Mouse (Mus musculus): ENCODE measurements around the gene Dennd5b. TPM values are rescaled to one million over a fixed set of nuclear protein-coding genes. Genes with fewer than 3 reads are reported as not detected.

The Dennd5b gene
- polyA plus RNA-seq, 1 experiment from 2014 or later: 7.5 TPM

GRCm38 (mm10) chr6:148986003-148986402 lies 115.5 kb downstream of the Dennd5b start:
- H3K9ac ChIP-seq (ENCODE audit: low read length): no peak overlapping the region
- H3K27me3 ChIP-seq (ENCODE audit: control insufficient read depth, insufficient read depth, low read length): no peaks in the 10 kb centered on the region
- no peaks in the 10 kb centered on the region for H3K36me3 ChIP-seq (ENCODE audit: control insufficient read depth, insufficient read depth, low read length)
- no peaks in the 10 kb centered on the region for H3K4me1 ChIP-seq (ENCODE audit: control insufficient read depth, insufficient read depth, low read length)
- H3K27ac ChIP-seq (replicated peaks; ENCODE audit: low read depth, low read length): no peak overlapping the region
- no peak for ATAC-seq (ENCODE audit: insufficient number of reproducible peaks, low FRiP score, low TSS enrichment, low read depth)
- H3K4me2 ChIP-seq (ENCODE audit: low read depth, severe bottlenecking): no peak overlapping the region
- no peak overlapping the region for H3K4me3 ChIP-seq (ENCODE audit: low read depth, low read length)
- WGBS: 79% methylated on average over 4 of the region's 4 CpGs
- H3K9me3 ChIP-seq (ENCODE audit: control insufficient read depth, low read length): no peaks in the 10 kb centered on the region
- no peak for DNase-seq (ENCODE audit: low spot score)

GRCm38 (mm10) chr6:148980495-148980894 lies 121.0 kb downstream of the Dennd5b start:
- H3K36me3 ChIP-seq (ENCODE audit: control insufficient read depth, insufficient read depth, low read length): no peaks in the 10 kb centered on the region
- H3K4me2 ChIP-seq (ENCODE audit: low read depth, severe bottlenecking): no peak overlapping the region
- H3K27ac ChIP-seq (replicated peaks; ENCODE audit: low read depth, low read length): no peak overlapping the region
- ATAC-seq (ENCODE audit: insufficient number of reproducible peaks, low FRiP score, low TSS enrichment, low read depth): no peak
- 63% methylated on average over 3 of the region's 3 CpGs for WGBS
- H3K9ac ChIP-seq (ENCODE audit: low read length): no peak overlapping the region
- no peaks in the 10 kb centered on the region for H3K27me3 ChIP-seq (ENCODE audit: control insufficient read depth, insufficient read depth, low read length)
- DNase-seq (ENCODE audit: low spot score): no peak
- no peaks in the 10 kb centered on the region for H3K4me1 ChIP-seq (ENCODE audit: control insufficient read depth, insufficient read depth, low read length)
- H3K4me3 ChIP-seq (ENCODE audit: low read depth, low read length): no peak overlapping the region
- no peaks in the 10 kb centered on the region for H3K9me3 ChIP-seq (ENCODE audit: control insufficient read depth, low read length)

GRCm38 (mm10) chr6:148975096-148975495 lies 126.4 kb downstream of the Dennd5b start:
- ATAC-seq (ENCODE audit: insufficient number of reproducible peaks, low FRiP score, low TSS enrichment, low read depth) (no peak), DNase-seq (ENCODE audit: low spot score) (no peak)
- H3K4me3 ChIP-seq (ENCODE audit: low read depth, low read length): no peak overlapping the region
- H3K27me3 ChIP-seq (ENCODE audit: control insufficient read depth, insufficient read depth, low read length): no peaks in the 10 kb centered on the region
- H3K9ac ChIP-seq (ENCODE audit: low read length): no peak overlapping the region
- H3K36me3 ChIP-seq (ENCODE audit: control insufficient read depth, insufficient read depth, low read length): no peaks in the 10 kb centered on the region
- no peak overlapping the region for H3K27ac ChIP-seq (replicated peaks; ENCODE audit: low read depth, low read length)
- H3K4me2 ChIP-seq (ENCODE audit: low read depth, severe bottlenecking): no peak overlapping the region
- 96% methylated on average over 3 of the region's 3 CpGs for WGBS
- no peaks in the 10 kb centered on the region for H3K9me3 ChIP-seq (ENCODE audit: control insufficient read depth, low read length)
- no peaks in the 10 kb centered on the region for H3K4me1 ChIP-seq (ENCODE audit: control insufficient read depth, insufficient read depth, low read length)

- Histone ChIP-seq H3K27ac (replicated peaks; ENCODE audit: low read depth, low read length) (no peak overlapping the region), H3K9me3 (ENCODE audit: control insufficient read depth, low read length) (no peaks in the 10 kb centered on the region), H3K9ac (ENCODE audit: low read length) (no peak overlapping the region), H3K4me2 (ENCODE audit: low read depth, severe bottlenecking) (no peak overlapping the region), H3K4me1 (ENCODE audit: control insufficient read depth, insufficient read depth, low read length) (no peaks in the 10 kb centered on the region), H3K4me3 (ENCODE audit: low read depth, low read length) (no peak overlapping the region), H3K27me3 (ENCODE audit: control insufficient read depth, insufficient read depth, low read length) (no peaks in the 10 kb centered on the region), H3K36me3 (ENCODE audit: control insufficient read depth, insufficient read depth, low read length) (no peaks in the 10 kb centered on the region)
- DNase-seq (ENCODE audit: low spot score) (no peak), ATAC-seq (ENCODE audit: insufficient number of reproducible peaks, low FRiP score, low TSS enrichment, low read depth) (no peak)
- 85% methylated on average over 2 of the region's 2 CpGs for WGBS
These were observed 128.6 kb downstream of the Dennd5b start for GRCm38 (mm10) chr6:148972891-148973290.

GRCm38 (mm10) chr6:148972059-148972848 lies 129.2 kb downstream of the Dennd5b start:
- Histone ChIP-seq H3K27ac (replicated peaks; ENCODE audit: low read depth, low read length) (no peak overlapping the region), H3K36me3 (ENCODE audit: control insufficient read depth, insufficient read depth, low read length) (no peaks in the 10 kb centered on the region), H3K4me2 (ENCODE audit: low read depth, severe bottlenecking) (no peak overlapping the region), H3K9me3 (ENCODE audit: control insufficient read depth, low read length) (no peaks in the 10 kb centered on the region), H3K27me3 (ENCODE audit: control insufficient read depth, insufficient read depth, low read length) (no peaks in the 10 kb centered on the region), H3K9ac (ENCODE audit: low read length) (no peak overlapping the region), H3K4me1 (ENCODE audit: control insufficient read depth, insufficient read depth, low read length) (no peaks in the 10 kb centered on the region), H3K4me3 (ENCODE audit: low read depth, low read length) (no peak overlapping the region)
- ATAC-seq (ENCODE audit: insufficient number of reproducible peaks, low FRiP score, low TSS enrichment, low read depth) (0 out of 2 replicates have a peak, but pooled peaks have one; percentile 4), DNase-seq (ENCODE audit: low spot score) (peak; percentile 28)
- WGBS: 29% methylated on average over 9 of the region's 9 CpGs

- Histone ChIP-seq H3K4me2 (ENCODE audit: low read depth, severe bottlenecking) (no peak overlapping the region), H3K27ac (replicated peaks; ENCODE audit: low read depth, low read length) (no peak overlapping the region), H3K27me3 (ENCODE audit: control insufficient read depth, insufficient read depth, low read length) (no peaks in the 10 kb centered on the region), H3K4me3 (ENCODE audit: low read depth, low read length) (no peak overlapping the region), H3K9me3 (ENCODE audit: control insufficient read depth, low read length) (no peaks in the 10 kb centered on the region), H3K9ac (ENCODE audit: low read length) (no peak overlapping the region), H3K36me3 (ENCODE audit: control insufficient read depth, insufficient read depth, low read length) (no peaks in the 10 kb centered on the region), H3K4me1 (ENCODE audit: control insufficient read depth, insufficient read depth, low read length) (no peaks in the 10 kb centered on the region)
- WGBS: 32% methylated on average over 9 of the region's 9 CpGs
- DNase-seq (ENCODE audit: low spot score) (peak; percentile 26), ATAC-seq (ENCODE audit: insufficient number of reproducible peaks, low FRiP score, low TSS enrichment, low read depth) (no peak)
These were observed 130.0 kb downstream of the Dennd5b start for GRCm38 (mm10) chr6:148971385-148971940.

DNA sequence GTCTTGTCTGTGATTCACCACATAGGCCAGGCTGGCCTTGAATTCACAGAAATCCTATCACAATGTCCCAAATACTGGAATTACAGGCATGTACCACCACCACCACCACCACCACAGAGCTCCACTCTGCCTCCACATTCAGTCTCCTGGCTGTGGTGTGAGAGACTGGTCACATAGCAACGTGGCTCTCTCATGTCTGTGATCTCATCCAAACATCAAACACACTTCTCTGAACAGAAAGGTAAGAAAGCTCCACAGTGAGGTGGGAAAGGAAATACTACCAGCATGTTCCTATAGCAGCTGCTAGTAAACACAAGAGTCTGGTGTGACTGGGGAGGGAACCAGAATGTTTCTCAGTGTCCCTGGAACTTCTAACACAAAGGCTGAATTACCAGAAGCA lies 140.2 kb downstream of the Dennd5b start:
- H3K27ac ChIP-seq (replicated peaks; ENCODE audit: low read depth, low read length): no peak overlapping the region
- no peaks in the 10 kb centered on the region for H3K9me3 ChIP-seq (ENCODE audit: control insufficient read depth, low read length)
- no peak for DNase-seq (ENCODE audit: low spot score)
- no peak overlapping the region for H3K9ac ChIP-seq (ENCODE audit: low read length)
- no peak overlapping the region for H3K4me3 ChIP-seq (ENCODE audit: low read depth, low read length)
- no peaks in the 10 kb centered on the region for H3K27me3 ChIP-seq (ENCODE audit: control insufficient read depth, insufficient read depth, low read length)
- H3K4me1 ChIP-seq (ENCODE audit: control insufficient read depth, insufficient read depth, low read length): peaks cover 5% of the 10 kb centered on the region; the same call in 1 of the 2 replicates
- H3K36me3 ChIP-seq (ENCODE audit: control insufficient read depth, insufficient read depth, low read length): no peaks in the 10 kb centered on the region
- ATAC-seq (ENCODE audit: insufficient number of reproducible peaks, low FRiP score, low TSS enrichment, low read depth): no peak
- WGBS: 38% methylated on average over 1 of the region's 1 CpGs
- H3K4me2 ChIP-seq (ENCODE audit: low read depth, severe bottlenecking): no peak overlapping the region

DNA sequence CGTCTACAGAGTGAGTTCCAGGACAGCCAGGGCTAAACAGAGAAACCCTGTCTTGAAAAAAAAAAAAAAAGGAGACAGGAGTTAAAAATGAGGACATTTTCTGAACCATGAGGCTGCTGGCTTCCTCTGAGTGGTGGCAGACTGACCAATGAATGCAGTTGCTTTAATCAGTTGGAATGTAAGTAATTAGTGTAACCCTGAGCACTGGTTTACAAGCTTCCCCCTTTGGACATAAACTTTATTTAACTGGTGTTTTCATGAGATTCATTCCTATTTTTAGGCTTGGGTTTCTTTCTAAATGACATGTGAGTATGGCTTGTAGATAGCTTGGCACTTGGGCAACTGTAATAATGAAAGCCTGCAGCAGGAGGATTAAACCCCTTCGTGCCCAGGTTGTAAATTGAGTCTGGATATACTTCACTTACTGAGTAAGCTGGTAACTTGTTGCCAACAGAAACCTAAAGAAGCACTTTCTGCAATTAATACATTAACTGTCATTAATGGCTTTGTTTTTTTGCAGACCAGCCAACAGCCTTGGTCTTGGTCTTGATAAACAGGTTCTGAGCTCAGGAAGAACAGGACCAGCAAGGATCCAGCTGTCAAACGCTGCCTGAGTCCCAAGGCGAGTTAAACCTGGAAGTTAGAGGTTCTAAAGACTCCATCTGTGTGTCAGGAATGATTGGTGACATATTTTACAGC lies 141.8 kb downstream of the Dennd5b start:
- H3K4me3 ChIP-seq (ENCODE audit: low read depth, low read length): no peak overlapping the region
- 26% methylated on average over 4 of the region's 4 CpGs for WGBS

More for the DNA sequence above, 141.8 kb downstream of the Dennd5b start:
- Histone ChIP-seq H3K27me3 (ENCODE audit: control insufficient read depth, insufficient read depth, low read length) (no peaks in the 10 kb centered on the region), H3K36me3 (ENCODE audit: control insufficient read depth, insufficient read depth, low read length) (no peaks in the 10 kb centered on the region), H3K4me2 (ENCODE audit: low read depth, severe bottlenecking) (no peak overlapping the region), H3K9me3 (ENCODE audit: control insufficient read depth, low read length) (no peaks in the 10 kb centered on the region), H3K9ac (ENCODE audit: low read length) (no peak overlapping the region), H3K27ac (replicated peaks; ENCODE audit: low read depth, low read length) (no peak overlapping the region; the same call in 1 of the 2 replicates), H3K4me1 (ENCODE audit: control insufficient read depth, insufficient read depth, low read length) (peaks cover 5% of the 10 kb centered on the region; the same call in 1 of the 2 replicates)
- ATAC-seq (ENCODE audit: insufficient number of reproducible peaks, low FRiP score, low TSS enrichment, low read depth): no peak
- DNase-seq (ENCODE audit: low spot score): no peak
